Mouse (Mus musculus) megakaryocyte, embryonic 14.5 days (primary cell): ENCODE data around the gene Stk10.

Source experiments
- FLI1 ChIP-seq: IDR thresholded peaks from 2 replicates; pipeline ENCODE4 v1.6.1; 2012; ENCODE audit warnings: low read length, inconsistent platforms, mixed read lengths
- GATA1 ChIP-seq: IDR thresholded peaks from 3 replicates; pipeline ENCODE4 v1.6.1; 2012; ENCODE audit warnings: mixed read lengths, low read length, inconsistent platforms, borderline replicate concordance

DNA sequence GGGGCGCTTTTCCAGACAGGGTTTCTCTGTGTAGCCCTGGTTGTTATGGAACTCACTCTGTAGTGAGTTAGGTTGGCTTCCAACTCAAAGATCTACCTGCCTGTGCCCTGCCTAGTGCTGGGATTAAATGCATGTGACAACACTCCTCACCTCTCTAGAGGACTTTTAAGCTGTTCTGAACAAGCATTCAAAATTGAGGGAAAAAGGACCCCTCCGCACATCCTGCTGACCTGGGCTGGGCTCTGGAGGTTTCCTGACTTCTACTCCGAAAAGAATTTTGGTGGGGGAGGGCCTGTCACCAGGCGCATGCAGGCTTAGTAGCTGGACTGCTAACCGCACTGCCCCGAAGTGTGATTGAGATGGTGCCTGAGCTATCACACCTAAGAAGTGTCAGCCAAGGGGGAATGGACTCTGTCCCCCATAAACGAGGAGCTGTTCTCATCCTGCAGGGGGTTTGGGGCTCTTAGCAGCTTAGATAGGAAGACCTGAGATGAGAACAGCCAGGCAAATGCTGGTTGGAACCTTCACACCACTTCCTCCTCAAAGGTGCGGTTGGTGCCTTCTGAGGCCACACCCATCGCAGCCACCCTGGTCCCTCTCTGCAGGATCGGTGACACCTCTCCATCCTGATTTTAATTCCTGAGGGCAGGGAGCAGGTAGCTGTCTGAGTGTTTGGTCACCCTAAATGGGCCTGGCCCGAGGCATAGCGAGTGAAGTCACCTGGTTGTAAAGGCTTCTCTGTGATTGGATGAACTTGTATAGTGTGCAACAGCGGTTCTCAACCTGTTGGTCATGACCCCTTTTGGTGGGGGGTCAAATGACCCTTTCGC lies 20.4 kb downstream of the Stk10 start:
- no peak for TF ChIP-seq GATA1
- TF ChIP-seq FLI1: no peak
